Mouse (Mus musculus) B cell, adult 67 days (primary cell): ENCODE measurements around the gene Gzmk. TPM values are rescaled to one million over a fixed set of nuclear protein-coding genes. Genes with fewer than 3 reads are reported as not detected.

ENCODE experiments used
- total RNA-seq, 2 experiments: library from RNA; stranded (reverse); gene quantifications; 4 replicates each; pipeline ENCODE4 v1.2.4; 2023

Gene Gzmk
- total RNA-seq = not detected

DNA sequence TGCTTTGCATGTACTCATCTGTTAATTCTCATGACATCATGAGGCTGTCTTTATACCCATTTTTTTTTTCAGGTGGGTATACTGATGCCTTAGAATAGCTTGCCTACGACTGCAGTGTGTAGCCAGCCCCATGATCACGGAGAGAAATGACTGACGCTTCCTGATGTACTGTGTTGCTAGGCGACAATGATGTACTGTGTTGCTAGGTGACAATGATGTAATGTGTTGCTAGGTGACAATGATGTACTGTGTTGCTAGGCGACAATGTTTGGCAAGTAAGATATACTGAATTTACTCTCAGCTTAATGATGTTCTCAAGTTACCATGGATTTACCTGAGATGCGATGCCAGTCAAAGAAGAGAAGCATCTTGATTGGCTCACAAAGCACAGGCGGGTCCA lies at the start of gene Gzmk:
Gene Gzmk (minus strand): TSS at position 98 of the 400 bp plus-strand sequence.

DNA sequence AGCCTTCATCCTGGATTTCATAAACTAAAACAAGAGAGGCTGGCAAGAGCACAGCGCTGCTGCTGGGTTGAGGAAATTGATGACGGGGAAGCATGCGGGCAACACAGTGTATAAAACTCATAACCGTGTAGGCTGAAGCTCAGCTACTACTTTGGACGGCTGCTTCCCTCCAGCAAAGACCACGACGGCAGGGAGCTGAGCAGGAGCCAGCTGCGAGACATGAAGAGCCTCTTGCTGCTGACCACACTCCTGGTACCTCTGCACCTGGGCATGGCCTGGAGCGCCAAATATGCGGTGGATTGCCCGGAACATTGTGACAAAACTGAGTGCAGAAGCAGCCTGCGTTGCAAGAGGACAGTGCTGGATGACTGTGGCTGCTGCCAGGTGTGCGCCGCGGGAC lies 16.1 kb downstream of the Gzmk start, which contains the start of gene Esm1:
Gene Esm1 (plus strand): TSS at position 36 of the 400 bp plus-strand sequence.

Other genes with a start within 250 kb of the Gzmk start
- under 1 TPM in 1 of 2 experiments, not detected in 1; 0.30 TPM for gene Ccno, start 238.1 kb downstream of the Gzmk start, total RNA-seq
- gene Mcidas, start 232.1 kb downstream of the Gzmk start, total RNA-seq = not detected
- gene Cdc20b, start 190.8 kb downstream of the Gzmk start, total RNA-seq = not detected
- not detected for gene Gpx8, start 179.5 kb downstream of the Gzmk start, total RNA-seq
- gene Gzma, start 124.9 kb downstream of the Gzmk start, total RNA-seq = 1 to 10 TPM in 1 of 2 experiments, not detected in 1; 3.7 TPM
- not detected for gene Esm1, start 16.2 kb downstream of the Gzmk start, total RNA-seq
- gene BC067074, start 67.3 kb upstream of the Gzmk start, total RNA-seq = not detected